Mouse (Mus musculus) E14TG2a.4 (cell line): Measurements from ENCODE around the gene Phb.

Experiments used
- H3K27me3 ChIP-seq: 2 replicates; pipeline ENCODE4 v1.6.1; 2014; ENCODE audit warnings: low read length, control low read depth; ENCODE audit not compliant: insufficient read depth
- H3K36me3 ChIP-seq: 2 replicates; pipeline ENCODE4 v1.6.1; 2014; ENCODE audit warnings: low read length, control low read depth; ENCODE audit not compliant: insufficient read depth
- H3K4me1 ChIP-seq: replicated peaks from 2 replicates; pipeline ENCODE4 v1.6.1; 2014; ENCODE audit warnings: low read depth, low read length, control low read depth
- H3K4me3 ChIP-seq: replicated peaks from 2 replicates; pipeline ENCODE4 v1.5.1; 2014; ENCODE audit warnings: mild to moderate bottlenecking, low read length
- H3K9me3 ChIP-seq: 2 replicates; pipeline ENCODE4 v1.6.1; 2014; ENCODE audit warnings: low read length, control low read depth
- CTCF ChIP-seq: conservative IDR thresholded peaks from 2 replicates; pipeline ENCODE4 v1.5.1; 2014; ENCODE audit warnings: low read length
- NANOG ChIP-seq: IDR thresholded peaks from 2 replicates; pipeline ENCODE4 v1.6.1; 2014; ENCODE audit warnings: borderline replicate concordance, low read length, mixed read lengths
- POU5F1 ChIP-seq: IDR thresholded peaks from 2 replicates; pipeline ENCODE4 v1.6.1; 2014; ENCODE audit warnings: low read length, borderline replicate concordance

The Phb gene

GRCm38 (mm10) chr11:95724466-95724865 is 57.7 kb downstream of the Phb start:
- Histone ChIP-seq H3K36me3 (peaks cover 24% of the 10 kb centered on the region), H3K4me3 (no peak overlapping the region), H3K9me3 (no peaks in the 10 kb centered on the region), H3K4me1 (peaks cover 55% of the 10 kb centered on the region), H3K27me3 (no peaks in the 10 kb centered on the region)
- no peak for TF ChIP-seq POU5F1
- no peak for TF ChIP-seq CTCF
- no peak for TF ChIP-seq NANOG

- Histone ChIP-seq H3K4me3 (no peak overlapping the region), H3K27me3 (no peaks in the 10 kb centered on the region), H3K9me3 (no peaks in the 10 kb centered on the region), H3K36me3 (peaks cover 19% of the 10 kb centered on the region), H3K4me1 (peaks cover 56% of the 10 kb centered on the region)
- TF ChIP-seq CTCF: no peak
- no peak for TF ChIP-seq POU5F1
- no peak for TF ChIP-seq NANOG
Observed at GRCm38 (mm10) chr11:95726156-95726555, 59.4 kb downstream of the Phb start.

- H3K4me1 ChIP-seq: peaks cover 54% of the 10 kb centered on the region
- H3K4me3 ChIP-seq: no peak overlapping the region
- H3K36me3 ChIP-seq: peaks cover 23% of the 10 kb centered on the region
- H3K9me3 ChIP-seq: no peaks in the 10 kb centered on the region
- H3K27me3 ChIP-seq: no peaks in the 10 kb centered on the region
- TF ChIP-seq POU5F1 (no peak), NANOG (no peak), CTCF (no peak)
Observed at GRCm38 (mm10) chr11:95727947-95728346, 61.2 kb downstream of the Phb start.

- Histone ChIP-seq H3K36me3 (peaks cover 12% of the 10 kb centered on the region), H3K4me1 (peaks cover 48% of the 10 kb centered on the region), H3K27me3 (no peaks in the 10 kb centered on the region), H3K4me3 (no peak overlapping the region), H3K9me3 (no peaks in the 10 kb centered on the region)
- TF ChIP-seq CTCF: no peak
- no peak for TF ChIP-seq POU5F1
- no peak for TF ChIP-seq NANOG
Observed at GRCm38 (mm10) chr11:95728916-95729907, 62.5 kb downstream of the Phb start.
